Mouse (Mus musculus) spleen, postnatal 0 days (tissue): ENCODE measurements around the gene Duxbl3. TPM values are rescaled to one million over a fixed set of nuclear protein-coding genes. Genes with fewer than 3 reads are reported as not detected.

Experiments
- polyA plus RNA-seq: library from polyadenylated mRNA; unstranded; fragments of >200 nt; fragmentation: Nextera tagmentation; extraction: Ambion mirVana; gene quantifications from 2 replicates; pipeline ENCODE4 v1.2.1, GENCODE M21; 2015

Duxbl3 gene
- polyA plus RNA-seq: 0.46 TPM in 1 of 2 replicates, not detected in the other

DNA sequence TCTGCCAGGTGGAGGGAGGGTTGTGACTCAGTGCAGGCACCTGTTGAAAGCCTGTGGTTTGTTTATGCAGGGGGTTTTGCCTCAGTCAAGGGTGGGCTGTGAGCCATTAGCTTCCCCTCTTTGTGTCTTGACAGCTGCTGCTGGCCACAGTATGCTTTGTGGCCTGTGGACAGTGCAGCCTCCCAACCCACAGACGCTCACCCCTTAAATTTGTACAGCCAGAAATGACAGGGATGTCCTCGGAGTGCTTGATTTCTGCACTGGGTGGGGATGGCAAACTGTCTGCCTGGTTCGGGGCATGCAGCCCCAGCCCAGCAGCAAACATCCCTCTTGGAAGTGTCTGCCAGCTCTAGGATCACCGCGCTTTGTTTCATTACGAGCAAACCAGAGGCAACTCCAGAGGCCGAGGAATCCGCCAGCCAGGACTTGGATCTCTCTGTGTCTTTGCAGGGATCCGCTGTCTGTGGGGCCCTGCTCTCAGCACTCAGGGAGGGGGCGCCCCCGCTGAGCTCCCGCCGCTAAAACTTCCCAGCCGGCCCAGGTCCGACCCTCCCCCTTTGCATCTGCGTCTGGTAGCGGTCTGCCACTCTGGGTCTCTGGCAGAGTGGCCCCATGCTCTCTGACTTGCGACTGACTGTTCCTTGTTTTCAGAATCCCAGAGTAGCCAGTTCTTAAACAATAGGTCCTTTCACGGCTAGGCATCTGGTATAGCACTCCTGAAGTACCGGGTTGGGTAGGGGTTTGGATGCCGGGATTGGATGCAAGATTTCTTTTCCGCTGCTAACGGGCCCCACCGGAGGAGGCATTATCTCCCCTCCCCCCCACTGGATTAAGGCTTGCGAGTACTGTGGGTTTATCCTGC lies at the start of gene Duxbl3:
Gene Duxbl3 (plus strand): TSS at position 207 of the 862 bp plus-strand sequence.

Other genes starting within 250 kb of the Duxbl3 start
- 24.9 and 40.9 TPM in 2 replicates for gene Gm9780, start 215.3 kb upstream of the Duxbl3 start, polyA plus RNA-seq
- gene Tmem254c, start 190.6 kb upstream of the Duxbl3 start, polyA plus RNA-seq: 11.7 and 17.3 TPM in 2 replicates
- not detected in 2 replicates for gene Cphx2, start 176.4 kb upstream of the Duxbl3 start, polyA plus RNA-seq
- gene Cphx3, start 175.7 kb upstream of the Duxbl3 start, polyA plus RNA-seq: not detected in 2 replicates
- 0.28 TPM in 1 of 2 replicates, not detected in the other for gene Duxbl2, start 139.6 kb upstream of the Duxbl3 start, polyA plus RNA-seq
- 27.1 and 30.9 TPM in 2 replicates for gene Plac9b, start 75.5 kb upstream of the Duxbl3 start, polyA plus RNA-seq
- 5.1 and 5.3 TPM in 2 replicates for gene Tmem254b, start 50.9 kb upstream of the Duxbl3 start, polyA plus RNA-seq